Mouse (Mus musculus): Measurements from ENCODE around the gene Cdcp2. TPM values are rescaled to one million over a fixed set of nuclear protein-coding genes. Genes with fewer than 3 reads are reported as not detected.

Gene Cdcp2
- total and polyA plus RNA-seq, 3 experiments = 6.9 to 16.9 (median 13.4) TPM

GRCm38 (mm10) chr4:107136531-107136930 is 39.8 kb downstream of the Cdcp2 start:
- no peaks in the 10 kb centered on the region for H3K9me3 ChIP-seq (replicated peaks; ENCODE audit: low read length)
- H3K27me3 ChIP-seq (replicated peaks) = no peaks in the 10 kb centered on the region
- H3K9ac ChIP-seq (ENCODE audit: insufficient read depth, low read depth) = no peak overlapping the region
- peaks cover 12 to 44% of the 10 kb centered on the region in 2 experiments for H3K36me3 ChIP-seq (replicated peaks in 1 of 2; ENCODE audit: control insufficient read depth in 1 of 2, insufficient read depth in 1 of 2, low read length in 1 of 2)
- dilution Hi-C loops (cut with MboI; ENCODE audit: extremely low pct_ligation_motif_present, extremely low pct_unique_long_range_greater_than_20kb, low sequenced_read_pairs) (no loop called here), in situ Hi-C loops (cut with MboI; ENCODE audit: low pct_ligation_motif_present, low pct_unique_long_range_greater_than_20kb, low sequenced_read_pairs) (no loop called here)
- DNase-seq (ENCODE audit: extremely low read depth) = no peak
- no peak overlapping the region for H3K4me3 ChIP-seq (replicated peaks in 1 of 3; ENCODE audit: low read depth in 2 of 3, low read length in 2 of 3, poor library complexity in 1 of 3)
- TF ChIP-seq ELF1 (IDR thresholded peaks at IDR 0.05; ENCODE audit: low read depth, low read length) (no peak), TBP (conservative IDR thresholded peaks at IDR 0.05; ENCODE audit: low read depth, low read length) (no peak), KAT2A (IDR thresholded peaks at IDR 0.05; ENCODE audit: insufficient replicate concordance, low read length) (no peak), IRF4 (IDR thresholded peaks at IDR 0.05; ENCODE audit: low read depth, low read length) (no peak), MEF2A (IDR thresholded peaks at IDR 0.05; ENCODE audit: borderline replicate concordance, low read depth, low read length) (no peak), MAX (IDR thresholded peaks at IDR 0.05; ENCODE audit: low read length) (no peak), HCFC1 (IDR thresholded peaks at IDR 0.05; ENCODE audit: low read depth, low read length) (no peak), CTCF (conservative IDR thresholded peaks at IDR 0.05 in 1 of 2, IDR thresholded peaks at IDR 0.05 in 1 of 2; ENCODE audit: low read depth in 2 of 2, low read length in 2 of 2) (no peak), BHLHE40 (IDR thresholded peaks at IDR 0.05; ENCODE audit: low read depth, low read length) (no peak), ZMIZ1 (IDR thresholded peaks at IDR 0.05; ENCODE audit: low read depth, low read length) (no peak), NELFE (IDR thresholded peaks at IDR 0.05; ENCODE audit: low read depth, low read length) (no peak), RCOR1 (conservative IDR thresholded peaks at IDR 0.05; ENCODE audit: low read depth, low read length) (no peak), ETS1 (conservative IDR thresholded peaks at IDR 0.05; ENCODE audit: low read depth, low read length) (no peak), CHD2 (IDR thresholded peaks at IDR 0.05; ENCODE audit: low read length) (no peak), JUN (IDR thresholded peaks at IDR 0.05; ENCODE audit: insufficient read depth, low read depth, low read length) (no peak), MXI1 (IDR thresholded peaks at IDR 0.05; ENCODE audit: low read depth, low read length) (no peak)
- no peak overlapping the region for H3K4me2 ChIP-seq (ENCODE audit: insufficient read depth, low read depth, poor library complexity, severe bottlenecking)
- no peaks in the 10 kb centered on the region for H3K79me2 ChIP-seq (replicated peaks; ENCODE audit: control insufficient read depth, extremely low read depth, insufficient read depth, poor library complexity, severe bottlenecking)
- H3K4me1 ChIP-seq (ENCODE audit: control insufficient read depth in 1 of 2, insufficient read depth in 2 of 2) = peaks cover 0 to 3% of the 10 kb centered on the region in 2 experiments; a peak in 1 of 4 replicates
- no peak overlapping the region for H3K27ac ChIP-seq (ENCODE audit: insufficient read depth, low read depth)

- H3K36me3 ChIP-seq (replicated peaks in 1 of 2; ENCODE audit: control insufficient read depth in 1 of 2, insufficient read depth in 1 of 2, low read length in 1 of 2) = peaks cover 29 to 67% of the 10 kb centered on the region in 2 experiments
- no peak overlapping the region for H3K4me3 ChIP-seq (replicated peaks in 1 of 3; ENCODE audit: low read depth in 2 of 3, low read length in 2 of 3, poor library complexity in 1 of 3)
- peaks cover 0 to 21% of the 10 kb centered on the region in 2 experiments; a peak in 2 of 4 replicates for H3K4me1 ChIP-seq (ENCODE audit: control insufficient read depth in 1 of 2, insufficient read depth in 2 of 2)
- DNase-seq (ENCODE audit: extremely low read depth) = no peak
- in situ Hi-C loops (cut with MboI; ENCODE audit: low pct_ligation_motif_present, low pct_unique_long_range_greater_than_20kb, low sequenced_read_pairs) (no loop called here), dilution Hi-C loops (cut with MboI; ENCODE audit: extremely low pct_ligation_motif_present, extremely low pct_unique_long_range_greater_than_20kb, low sequenced_read_pairs) (no loop called here)
- no peak overlapping the region for H3K27ac ChIP-seq (ENCODE audit: insufficient read depth, low read depth)
- no peak overlapping the region for H3K4me2 ChIP-seq (ENCODE audit: insufficient read depth, low read depth, poor library complexity, severe bottlenecking)
- TF ChIP-seq ZMIZ1 (IDR thresholded peaks at IDR 0.05; ENCODE audit: low read depth, low read length) (no peak), GABPA (IDR thresholded peaks at IDR 0.05; ENCODE audit: insufficient replicate concordance, low read depth, low read length) (no peak), EP300 (IDR thresholded peaks at IDR 0.05; ENCODE audit: low read length) (no peak), MEF2A (IDR thresholded peaks at IDR 0.05; ENCODE audit: borderline replicate concordance, low read depth, low read length) (no peak), UBTF (IDR thresholded peaks at IDR 0.05; ENCODE audit: low read depth, low read length) (no peak), JUND (conservative IDR thresholded peaks at IDR 0.05; ENCODE audit: low read depth, low read length) (no peak), CHD2 (IDR thresholded peaks at IDR 0.05; ENCODE audit: low read length) (no peak), ZC3H11A (IDR thresholded peaks at IDR 0.05; ENCODE audit: low read depth, low read length) (no peak), RAD21 (IDR thresholded peaks at IDR 0.05; ENCODE audit: low read depth, low read length) (no peak), MYC (IDR thresholded peaks at IDR 0.05; ENCODE audit: low read depth, low read length) (no peak), NRF1 (IDR thresholded peaks at IDR 0.05; ENCODE audit: low read depth, low read length) (no peak)
- no peaks in the 10 kb centered on the region for H3K9me3 ChIP-seq (replicated peaks; ENCODE audit: low read length)
- no peaks in the 10 kb centered on the region for H3K79me2 ChIP-seq (replicated peaks; ENCODE audit: control insufficient read depth, extremely low read depth, insufficient read depth, poor library complexity, severe bottlenecking)
- no peak overlapping the region for H3K9ac ChIP-seq (ENCODE audit: insufficient read depth, low read depth)
- no peaks in the 10 kb centered on the region for H3K27me3 ChIP-seq (replicated peaks)
Measured at GRCm38 (mm10) chr4:107138948-107139835, 42.5 kb downstream of the Cdcp2 start.
